Mouse (Mus musculus) ES-Bruce4 (cell line): Measurements from ENCODE around the gene Amdhd1. TPM values are rescaled to one million over a fixed set of nuclear protein-coding genes. Genes with fewer than 3 reads are reported as not detected.
A peak's percentile ranks its signal among the peaks of the same experiment; 100 is the strongest.

Experiments
- H3K27ac ChIP-seq: 2 replicates; pipeline ENCODE4 v1.5.1; 2012; ENCODE audit warnings: low read length, inconsistent platforms; ENCODE audit not compliant: insufficient read depth
- H3K27me3 ChIP-seq: 2 replicates; pipeline ENCODE4 v1.6.1; 2012; ENCODE audit warnings: mild to moderate bottlenecking, low read length, inconsistent platforms; ENCODE audit not compliant: control insufficient read depth, poor library complexity, insufficient read depth, severe bottlenecking
- H3K36me3 ChIP-seq: 2 replicates; pipeline ENCODE4 v1.6.1; 2012; ENCODE audit warnings: inconsistent platforms, mild to moderate bottlenecking, low read length, moderate library complexity; ENCODE audit not compliant: control insufficient read depth, poor library complexity, insufficient read depth, severe bottlenecking
- H3K4me1 ChIP-seq: one replicate; pipeline ENCODE4 v1.8.1; 2011; ENCODE audit warnings: low read length; ENCODE audit not compliant: control insufficient read depth, insufficient read depth
- H3K4me3 ChIP-seq: 2 replicates; pipeline ENCODE4 v1.5.1; 2011; ENCODE audit warnings: low read depth, mild to moderate bottlenecking, low read length
- H3K9ac ChIP-seq: 2 replicates; pipeline ENCODE4 v1.6.1; 2012; ENCODE audit warnings: low read depth, mild to moderate bottlenecking, inconsistent platforms; ENCODE audit not compliant: poor library complexity, severe bottlenecking
- H3K9me3 ChIP-seq: replicated peaks from 2 replicates; pipeline ENCODE4 v1.6.1; 2012; ENCODE audit warnings: mild to moderate bottlenecking, low read length, inconsistent platforms; ENCODE audit not compliant: control insufficient read depth, poor library complexity, insufficient read depth, severe bottlenecking
- CTCF ChIP-seq: IDR thresholded peaks from one replicate; pipeline ENCODE4 v1.8.1; 2011; ENCODE audit warnings: low read depth, low read length
- EP300 ChIP-seq: IDR thresholded peaks from 2 replicates; pipeline ENCODE4 v1.6.1; 2011; ENCODE audit warnings: low read depth, low read length; ENCODE audit not compliant: insufficient read depth
- POLR2A ChIP-seq: IDR thresholded peaks from one replicate; pipeline ENCODE4 v1.8.1; 2011; ENCODE audit warnings: low read length; ENCODE audit not compliant: insufficient read depth
- polyA plus RNA-seq: library from polyadenylated mRNA; stranded (reverse); fragments of >200 nt; gene quantifications from 2 replicates; pipeline ENCODE4 v1.2.4, GENCODE M21; 2011; ENCODE audit warnings: low read depth; ENCODE audit not compliant: missing spikeins, insufficient read depth, insufficient read length

Gene Amdhd1
- polyA plus RNA-seq, 1 experiment, result not detected

- H3K27me3 ChIP-seq, result no peaks in the 10 kb centered on the region
- H3K9me3 ChIP-seq, result no peaks in the 10 kb centered on the region
- no peaks in the 10 kb centered on the region for H3K36me3 ChIP-seq
- H3K27ac ChIP-seq, result no peak overlapping the region
- no peak overlapping the region for H3K9ac ChIP-seq
- H3K4me3 ChIP-seq, result no peak overlapping the region
- H3K4me1 ChIP-seq, result peaks cover 4% of the 10 kb centered on the region
- TF ChIP-seq CTCF (no peak), EP300 (no peak), POLR2A (no peak)
Measured at GRCm38 (mm10) chr10:93515419-93515818, 24.4 kb downstream of the Amdhd1 start.

- Histone ChIP-seq H3K4me3 (no peak overlapping the region), H3K9ac (no peak overlapping the region), H3K27me3 (no peaks in the 10 kb centered on the region), H3K9me3 (no peaks in the 10 kb centered on the region), H3K27ac (no peak overlapping the region), H3K36me3 (no peaks in the 10 kb centered on the region), H3K4me1 (no peaks in the 10 kb centered on the region)
- no peak for TF ChIP-seq EP300
- no peak for TF ChIP-seq CTCF
- no peak for TF ChIP-seq POLR2A
Measured at GRCm38 (mm10) chr10:93509532-93510153, 30.2 kb downstream of the Amdhd1 start.

- Histone ChIP-seq H3K4me1 (no peaks in the 10 kb centered on the region), H3K27me3 (no peaks in the 10 kb centered on the region), H3K27ac (no peak overlapping the region), H3K4me3 (no peak overlapping the region), H3K9me3 (no peaks in the 10 kb centered on the region), H3K9ac (no peak overlapping the region), H3K36me3 (no peaks in the 10 kb centered on the region)
- TF ChIP-seq POLR2A, result no peak
- TF ChIP-seq EP300, result no peak
- no peak for TF ChIP-seq CTCF
Measured at GRCm38 (mm10) chr10:93508383-93508970, 31.4 kb downstream of the Amdhd1 start.

GRCm38 (mm10) chr10:93501346-93501745 lies 38.5 kb downstream of the Amdhd1 start:
- Histone ChIP-seq H3K36me3 (no peaks in the 10 kb centered on the region), H3K27me3 (no peaks in the 10 kb centered on the region), H3K27ac (no peak overlapping the region), H3K9ac (no peak overlapping the region), H3K9me3 (no peaks in the 10 kb centered on the region), H3K4me3 (no peak overlapping the region), H3K4me1 (no peaks in the 10 kb centered on the region)
- TF ChIP-seq CTCF (no peak), POLR2A (no peak), EP300 (no peak)

GRCm38 (mm10) chr10:93500864-93501263 lies 39.0 kb downstream of the Amdhd1 start:
- no peaks in the 10 kb centered on the region for H3K27me3 ChIP-seq
- H3K9me3 ChIP-seq, result no peaks in the 10 kb centered on the region
- TF ChIP-seq CTCF, result no peak
- no peak for TF ChIP-seq EP300
- TF ChIP-seq POLR2A, result no peak
- H3K27ac ChIP-seq, result no peak overlapping the region
- no peak overlapping the region for H3K4me3 ChIP-seq
- H3K36me3 ChIP-seq, result no peaks in the 10 kb centered on the region
- H3K4me1 ChIP-seq, result no peaks in the 10 kb centered on the region
- no peak overlapping the region for H3K9ac ChIP-seq

GRCm38 (mm10) chr10:93490451-93490850 lies 49.4 kb downstream of the Amdhd1 start:
- no peaks in the 10 kb centered on the region for H3K27me3 ChIP-seq
- no peak overlapping the region for H3K4me3 ChIP-seq
- H3K27ac ChIP-seq, result no peak overlapping the region; the same call in 1 of the 2 replicates
- no peak overlapping the region for H3K9ac ChIP-seq
- TF ChIP-seq EP300, result peak; percentile 49; the same call in 1 of the 2 replicates
- no peak for TF ChIP-seq CTCF
- TF ChIP-seq POLR2A, result no peak
- no peaks in the 10 kb centered on the region for H3K36me3 ChIP-seq
- H3K9me3 ChIP-seq, result no peaks in the 10 kb centered on the region
- peaks cover 5% of the 10 kb centered on the region for H3K4me1 ChIP-seq
